8 mouse cellular contexts compared by ENCODE assay signal in the genomic region with DNA sequence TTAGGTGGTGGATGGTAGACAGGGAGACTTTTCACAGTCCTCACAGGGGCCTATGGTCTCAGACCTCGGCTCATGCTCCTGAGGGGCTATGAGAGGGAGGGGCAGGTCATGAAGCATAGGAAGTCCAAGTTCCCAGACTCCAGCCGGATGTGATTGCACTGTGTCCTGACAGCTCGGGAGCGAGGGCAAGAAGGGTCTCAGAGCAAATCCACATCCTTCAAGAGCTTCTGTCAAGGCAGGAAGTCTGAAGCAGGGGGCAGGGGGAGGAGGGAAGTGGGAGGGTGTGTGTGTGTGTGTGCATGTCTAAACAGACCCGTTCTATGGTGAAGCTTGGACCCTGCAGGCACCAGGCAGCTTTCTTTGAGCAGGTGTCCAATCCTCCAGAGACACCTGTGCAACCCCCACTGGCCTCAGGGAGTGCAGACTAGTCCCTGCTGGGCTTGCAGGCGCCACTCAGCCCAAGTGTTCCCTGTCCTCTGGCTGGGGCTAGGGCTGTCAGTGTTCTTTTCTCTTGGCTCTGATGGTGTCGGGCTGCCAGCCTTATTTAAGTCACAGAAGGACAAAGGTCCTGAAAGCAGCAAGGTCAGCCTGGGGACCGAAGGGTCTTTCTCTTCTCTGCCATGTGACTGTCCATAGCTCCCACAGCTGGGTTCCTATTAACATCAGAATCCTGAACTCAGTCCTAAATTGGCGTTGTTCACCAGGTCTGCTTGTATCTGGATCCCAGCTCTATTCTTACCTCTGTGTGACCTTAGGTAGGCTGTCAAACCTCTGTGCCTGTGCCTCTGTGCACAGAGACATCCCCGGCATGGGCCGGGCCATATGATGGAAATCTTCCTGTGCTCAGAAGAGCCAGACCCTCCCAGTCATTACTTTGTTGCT. TPM values are rescaled to one million over a fixed set of nuclear protein-coding genes. Genes with fewer than 3 reads are reported as not detected.
DNase-seq lines count a peak whose midpoint lies in the region; ATAC-seq and TF ChIP-seq lines count a peak whose summit lies in the region.
"Had no signal": no experiment of that assay in that cellular context is flagged by ENCODE, and none has a peak within 500 bp of the region (broad histone marks: within the 10 kb centered on the region; RNA-seq: fewer than 3 reads in every experiment).

No protein-coding gene starts in this region.

- H3K9me3 ChIP-seq in limb, embryonic 12.5 days = no peaks in the 10 kb centered on the region
- no peaks in the 10 kb centered on the region for H3K9me3 ChIP-seq in limb, embryonic 10.5 days (replicated peaks)
- H3K9me3 ChIP-seq in intestine, embryonic 15.5 days = no peaks in the 10 kb centered on the region

- H3K27ac ChIP-seq in limb, embryonic 12.5 days = no peak overlapping the region
- H3K27ac ChIP-seq in limb, embryonic 10.5 days = no peak overlapping the region
- H3K27ac ChIP-seq in intestine, embryonic 15.5 days = peak overlapping the region; percentile 74
- H3K27ac ChIP-seq in olfactory bulb, adult 2 months (ENCODE audit: insufficient read depth, low read depth, low read length) = peak overlapping the region; percentile 99

- H3K27me3 ChIP-seq in limb, embryonic 12.5 days = no peaks in the 10 kb centered on the region
- H3K27me3 ChIP-seq in limb, embryonic 10.5 days (ENCODE audit: low read depth, poor library complexity, severe bottlenecking) = no peaks in the 10 kb centered on the region
- H3K27me3 ChIP-seq in intestine, embryonic 15.5 days (replicated peaks) = no peaks in the 10 kb centered on the region

- peaks cover 96% of the 10 kb centered on the region for H3K36me3 ChIP-seq in limb, embryonic 12.5 days
- peaks cover 96% of the 10 kb centered on the region for H3K36me3 ChIP-seq in limb, embryonic 10.5 days
- H3K36me3 ChIP-seq in intestine, embryonic 15.5 days = peaks cover 22% of the 10 kb centered on the region

- 0 out of 2 replicates have a peak overlapping the region, but pooled peaks have one; percentile 18 for H3K9ac ChIP-seq in limb, embryonic 12.5 days (replicated peaks)
- no peak overlapping the region for H3K9ac ChIP-seq in intestine, embryonic 15.5 days

- no peak for ATAC-seq in limb, embryonic 12.5 days (ENCODE audit: insufficient number of reproducible peaks, insufficient read depth, low FRiP score, low TSS enrichment, low read depth)
- ATAC-seq in intestine, embryonic 15.5 days = peak; percentile 19; the same call in 1 of the 2 replicates

- no peak for TF ChIP-seq POLR2A in olfactory bulb, adult 2 months (IDR thresholded peaks at IDR 0.05; ENCODE audit: insufficient read depth, low read depth, low read length)

- TF ChIP-seq CTCF in olfactory bulb, adult 2 months (IDR thresholded peaks at IDR 0.05; ENCODE audit: insufficient read depth, low read depth, low read length) = no peak

- H3K4me2 ChIP-seq in limb, embryonic 12.5 days = no peak overlapping the region
- H3K4me2 ChIP-seq in intestine, embryonic 15.5 days (replicated peaks) = peak overlapping the region; percentile 31

- peaks cover 5% of the 10 kb centered on the region; the same call in 1 of the 2 replicates for H3K4me1 ChIP-seq in limb, embryonic 12.5 days (replicated peaks)
- peaks cover 3% of the 10 kb centered on the region; the same call in 1 of the 2 replicates for H3K4me1 ChIP-seq in limb, embryonic 10.5 days
- H3K4me1 ChIP-seq in intestine, embryonic 15.5 days (replicated peaks) = peaks cover 23% of the 10 kb centered on the region
- H3K4me1 ChIP-seq in olfactory bulb, adult 2 months (ENCODE audit: control insufficient read depth, insufficient read depth, low read length) = peaks cover 75% of the 10 kb centered on the region

- no peak overlapping the region for H3K4me3 ChIP-seq in limb, embryonic 12.5 days (replicated peaks)
- H3K4me3 ChIP-seq in limb, embryonic 10.5 days = no peak overlapping the region
- H3K4me3 ChIP-seq in intestine, embryonic 15.5 days (replicated peaks) = no peak overlapping the region
- peak overlapping the region; percentile 65 for H3K4me3 ChIP-seq in olfactory bulb, adult 2 months (ENCODE audit: insufficient read depth, low read depth, low read length)

- WGBS in limb, embryonic 12.5 days = 72% methylated on average over 11 of the region's 11 CpGs
- 79% methylated on average over 11 of the region's 11 CpGs for whole genome bisulfite sequencing in limb, embryonic 10.5 days
- WGBS in intestine, embryonic 15.5 days = 51% methylated on average over 11 of the region's 11 CpGs
- 30% methylated on average over 11 of the region's 11 CpGs for WGBS in olfactory bulb, adult 2 months

- no peak for DNase-seq in limb, embryonic 10.5 days (ENCODE audit: low spot score)
- peak; percentile 62 to 89 for DNase-seq in kidney, postnatal 25 days
- DNase-seq in right cerebral cortex, postnatal 36 days (ENCODE audit: low spot score in 2 of 2) = no peak
- DNase-seq in MN1 (ENCODE audit: low spot score) = no peak
- DNase-seq: spleen, adult 18-20 months had no signal

RNA-seq across cellular contexts. Expression of a gene that starts 9.1 kb away (rescaled TPM):
- polyA plus RNA-seq in limb, embryonic 12.5 days (2016; fragmentation: Nextera tagmentation; extraction: Ambion mirVana) = 32.2 and 32.5 TPM in 2 replicates
- 33.9 and 36.8 TPM in 2 replicates for polyA plus RNA-seq in limb, embryonic 10.5 days (2016; fragmentation: Nextera tagmentation; extraction: Ambion mirVana)
- 23.6 and 24.7 TPM in 2 replicates for polyA plus RNA-seq in intestine, embryonic 15.5 days (2015; fragmentation: Nextera tagmentation; extraction: Ambion mirVana)
- polyA plus RNA-seq in olfactory bulb, adult 2 months (2012; ENCODE audit: insufficient read depth, insufficient read length, low replicate concordance, missing spikeins) = not detected in 2 replicates

RNA-seq across cellular contexts. Expression of a gene that starts 17.9 kb away (rescaled TPM):
- 0.50 and 0.51 TPM in 2 replicates for polyA plus RNA-seq in limb, embryonic 12.5 days (2016; fragmentation: Nextera tagmentation; extraction: Ambion mirVana)
- polyA plus RNA-seq in limb, embryonic 10.5 days (2016; fragmentation: Nextera tagmentation; extraction: Ambion mirVana) = 0.49 and 0.54 TPM in 2 replicates
- 0.79 and 0.91 TPM in 2 replicates for polyA plus RNA-seq in intestine, embryonic 15.5 days (2015; fragmentation: Nextera tagmentation; extraction: Ambion mirVana)
- polyA plus RNA-seq in olfactory bulb, adult 2 months (2012; ENCODE audit: insufficient read depth, insufficient read length, low replicate concordance, missing spikeins) = not detected in 2 replicates

RNA-seq across cellular contexts. Expression of a gene that starts 27.5 kb away (rescaled TPM):
- 73.4 and 74.1 TPM in 2 replicates for polyA plus RNA-seq in limb, embryonic 12.5 days (2016; fragmentation: Nextera tagmentation; extraction: Ambion mirVana)
- polyA plus RNA-seq in limb, embryonic 10.5 days (2016; fragmentation: Nextera tagmentation; extraction: Ambion mirVana) = 83.6 and 91.4 TPM in 2 replicates
- 26.7 and 26.8 TPM in 2 replicates for polyA plus RNA-seq in intestine, embryonic 15.5 days (2015; fragmentation: Nextera tagmentation; extraction: Ambion mirVana)
- 357 TPM in 1 of 2 replicates, not detected in the other for polyA plus RNA-seq in olfactory bulb, adult 2 months (2012; ENCODE audit: insufficient read depth, insufficient read length, low replicate concordance, missing spikeins)

RNA-seq across cellular contexts. Expression of a gene that starts 37.6 kb away (rescaled TPM):
- 36.7 and 39.4 TPM in 2 replicates for polyA plus RNA-seq in limb, embryonic 12.5 days (2016; fragmentation: Nextera tagmentation; extraction: Ambion mirVana)
- 41.4 and 42.1 TPM in 2 replicates for polyA plus RNA-seq in limb, embryonic 10.5 days (2016; fragmentation: Nextera tagmentation; extraction: Ambion mirVana)
- polyA plus RNA-seq in intestine, embryonic 15.5 days (2015; fragmentation: Nextera tagmentation; extraction: Ambion mirVana) = 19.7 and 25.2 TPM in 2 replicates
- polyA plus RNA-seq in olfactory bulb, adult 2 months (2012; ENCODE audit: insufficient read depth, insufficient read length, low replicate concordance, missing spikeins) = not detected in 2 replicates

RNA-seq across cellular contexts. Expression of a gene that starts 46.3 kb away (rescaled TPM):
- 170 TPM in 2 replicates for polyA plus RNA-seq in limb, embryonic 12.5 days (2016; fragmentation: Nextera tagmentation; extraction: Ambion mirVana)
- polyA plus RNA-seq in limb, embryonic 10.5 days (2016; fragmentation: Nextera tagmentation; extraction: Ambion mirVana) = 127 and 148 TPM in 2 replicates
- polyA plus RNA-seq in intestine, embryonic 15.5 days (2015; fragmentation: Nextera tagmentation; extraction: Ambion mirVana) = 88.2 and 90.6 TPM in 2 replicates
- polyA plus RNA-seq in olfactory bulb, adult 2 months (2012; ENCODE audit: insufficient read depth, insufficient read length, low replicate concordance, missing spikeins) = not detected in 2 replicates

Comparison
In these comparisons a context has a peak if more than half of its experiments do, and no peak if none do; other contexts are left out.
1. H3K27ac ChIP-seq: peak in intestine, embryonic 15.5 days (single experiment) and olfactory bulb, adult 2 months (single experiment); none in limb, embryonic 12.5 days (single experiment) and limb, embryonic 10.5 days (single experiment).
2. DNase-seq: peak in kidney, postnatal 25 days (2 of 2); none in limb, embryonic 10.5 days (single experiment), right cerebral cortex, postnatal 36 days (0 of 2) and MN1 (single experiment).
3. RNA of a gene that starts 9.1 kb away (polyA plus RNA-seq): 33.9 to 36.8 TPM in limb, embryonic 10.5 days, 32.2 to 32.5 TPM in limb, embryonic 12.5 days and 23.6 to 24.7 TPM in intestine, embryonic 15.5 days; not detected in olfactory bulb, adult 2 months; every median in the first group is over 10 times any median in the second.